Mouse (Mus musculus) embryonic facial prominence, embryonic 11.5 days (tissue): ENCODE data around the gene Grifin. TPM values are rescaled to one million over a fixed set of nuclear protein-coding genes. Genes with fewer than 3 reads are reported as not detected.
A peak's percentile ranks its signal among the peaks of the same experiment; 100 is the strongest.

Experiments
- ATAC-seq: fragments of 200-750 bp; cut with Nextera tagmentation; replicated peaks from 2 replicates; pipeline ENCODE4 v1.8.0; 2017; ENCODE audit warnings: low read depth; ENCODE audit not compliant: insufficient number of reproducible peaks, low FRiP score, low TSS enrichment
- DNase-seq: peaks from one replicate; pipeline ENCODE4 v3.0.0-alpha.2; 2015; ENCODE audit warnings: low spot score
- H3K27ac ChIP-seq: fragments of 300-500 bp; sonication (generic); replicated peaks from 2 replicates; pipeline ENCODE4 v1.5.1; 2014; ENCODE audit warnings: mild to moderate bottlenecking, low read depth, low read length, control low read depth
- H3K27me3 ChIP-seq: fragments of 300-500 bp; sonication (generic); 2 replicates; pipeline ENCODE4 v1.6.1; 2014; ENCODE audit warnings: mild to moderate bottlenecking, low read length, moderate library complexity, mixed read lengths; ENCODE audit not compliant: control insufficient read depth, insufficient read depth
- H3K36me3 ChIP-seq: fragments of 300-500 bp; sonication (generic); replicated peaks from 2 replicates; pipeline ENCODE4 v1.6.1; 2014; ENCODE audit warnings: low read depth, mild to moderate bottlenecking, low read length, moderate library complexity, mixed read lengths; ENCODE audit not compliant: control insufficient read depth, insufficient read depth
- H3K4me1 ChIP-seq: fragments of 300-500 bp; sonication (generic); 2 replicates; pipeline ENCODE4 v1.6.1; 2014; ENCODE audit warnings: low read length, mixed read lengths; ENCODE audit not compliant: control insufficient read depth, insufficient read depth
- H3K4me2 ChIP-seq: fragments of 300-500 bp; sonication (generic); 2 replicates; pipeline ENCODE4 v1.6.1; 2014; ENCODE audit warnings: low read depth, mild to moderate bottlenecking, control low read depth, low read length, moderate library complexity
- H3K4me3 ChIP-seq: fragments of 300-500 bp; sonication (generic); 2 replicates; pipeline ENCODE4 v1.5.1; 2014; ENCODE audit warnings: low read depth, low read length, control low read depth
- H3K9ac ChIP-seq: fragments of 300-500 bp; sonication (generic); replicated peaks from 2 replicates; pipeline ENCODE4 v1.6.1; 2014; ENCODE audit warnings: mild to moderate bottlenecking, control low read depth, low read length
- H3K9me3 ChIP-seq: fragments of 300-500 bp; sonication (generic); replicated peaks from 2 replicates; pipeline ENCODE4 v1.6.1; 2016; ENCODE audit warnings: mild to moderate bottlenecking, low read length, inconsistent platforms, mixed read lengths; ENCODE audit not compliant: control insufficient read depth
- WGBS: fragments of 180-500 bp; shearing (Covaris S2); extraction: QIAGEN DNeasy Blood & Tissue Kit; methylation state at CpG from one replicate; pipeline ENCODE4 v1.1.7; 2014; 5-methylcytosine and 5-hydroxymethylcytosine counted together
- polyA plus RNA-seq: library from polyadenylated mRNA; unstranded; fragments of >200 nt; fragmentation: Nextera tagmentation; extraction: Ambion mirVana; gene quantifications from 2 replicates; pipeline ENCODE4 v1.2.1, GENCODE M21; 2014

The Grifin gene
- polyA plus RNA-seq, 1 experiment from 2014 or later: 0.36 TPM

GRCm38 (mm10) chr5:140582995-140583731 lies 18.3 kb upstream of the Grifin start:
- H3K9ac ChIP-seq: no peak overlapping the region; the same call in 1 of the 2 replicates
- ATAC-seq (no peak), DNase-seq (peak; percentile 31)
- 22% methylated on average over 8 of the region's 8 CpGs for WGBS
- no peaks in the 10 kb centered on the region for H3K9me3 ChIP-seq
- peaks cover 11% of the 10 kb centered on the region for H3K4me1 ChIP-seq
- no peak overlapping the region for H3K4me2 ChIP-seq
- peak overlapping the region; percentile 60 for H3K27ac ChIP-seq
- H3K36me3 ChIP-seq: no peaks in the 10 kb centered on the region
- no peaks in the 10 kb centered on the region for H3K27me3 ChIP-seq
- no peak overlapping the region for H3K4me3 ChIP-seq

GRCm38 (mm10) chr5:140581569-140581968 lies 16.7 kb upstream of the Grifin start:
- H3K27me3 ChIP-seq: no peaks in the 10 kb centered on the region
- no peak overlapping the region for H3K4me3 ChIP-seq
- DNase-seq (peak; percentile 76), ATAC-seq (peak; percentile 53)
- H3K9me3 ChIP-seq: no peaks in the 10 kb centered on the region
- no peak overlapping the region; the same call in 1 of the 2 replicates for H3K27ac ChIP-seq
- no peaks in the 10 kb centered on the region for H3K36me3 ChIP-seq
- H3K4me1 ChIP-seq: peaks cover 11% of the 10 kb centered on the region
- no peak overlapping the region for H3K9ac ChIP-seq
- 8% methylated on average over 5 of the region's 5 CpGs for WGBS
- no peak overlapping the region for H3K4me2 ChIP-seq

- Histone ChIP-seq H3K27ac (no peak overlapping the region), H3K9me3 (no peaks in the 10 kb centered on the region), H3K9ac (no peak overlapping the region), H3K4me2 (no peak overlapping the region), H3K4me3 (no peak overlapping the region), H3K27me3 (no peaks in the 10 kb centered on the region), H3K36me3 (no peaks in the 10 kb centered on the region), H3K4me1 (peaks cover 11% of the 10 kb centered on the region)
- WGBS: 15% methylated on average over 5 of the region's 6 CpGs
- ATAC-seq (peak; percentile 70), DNase-seq (peak; percentile 85)
Observed at GRCm38 (mm10) chr5:140579771-140580170, 14.9 kb upstream of the Grifin start.

GRCm38 (mm10) chr5:140579221-140579620 lies 14.3 kb upstream of the Grifin start:
- H3K27me3 ChIP-seq: no peaks in the 10 kb centered on the region
- ATAC-seq: no peak

GRCm38 (mm10) chr5:140575381-140575866 lies 10.6 kb upstream of the Grifin start:
- Histone ChIP-seq H3K27me3 (no peaks in the 10 kb centered on the region), H3K27ac (no peak overlapping the region), H3K4me1 (peaks cover 7% of the 10 kb centered on the region), H3K9me3 (no peaks in the 10 kb centered on the region), H3K4me3 (no peak overlapping the region), H3K4me2 (no peak overlapping the region), H3K9ac (no peak overlapping the region), H3K36me3 (no peaks in the 10 kb centered on the region)
- no peak for ATAC-seq
- DNase-seq: no peak
- 53% methylated on average over 5 of the region's 5 CpGs for WGBS

More at GRCm38 (mm10) chr5:140579221-140579620, 14.3 kb upstream of the Grifin start:
- WGBS: 34% methylated on average over 9 of the region's 9 CpGs
- Histone ChIP-seq H3K36me3 (no peaks in the 10 kb centered on the region), H3K9ac (peak overlapping the region; percentile 19; the same call in 1 of the 2 replicates), H3K4me2 (no peak overlapping the region), H3K4me1 (peaks cover 11% of the 10 kb centered on the region), H3K4me3 (no peak overlapping the region), H3K9me3 (no peaks in the 10 kb centered on the region), H3K27ac (0 out of 2 replicates have a peak overlapping the region, but pooled peaks have one; percentile 5)
- no peak for DNase-seq

- no peak for DNase-seq
- no peak overlapping the region for H3K4me3 ChIP-seq
- H3K27ac ChIP-seq: no peak overlapping the region
- H3K36me3 ChIP-seq: no peaks in the 10 kb centered on the region
- no peak overlapping the region for H3K9ac ChIP-seq
- H3K4me1 ChIP-seq: no peaks in the 10 kb centered on the region; the same call in 1 of the 2 replicates
- H3K27me3 ChIP-seq: no peaks in the 10 kb centered on the region
- H3K9me3 ChIP-seq: no peaks in the 10 kb centered on the region
- WGBS: 72% methylated on average over 6 of the region's 6 CpGs
- no peak for ATAC-seq
- no peak overlapping the region for H3K4me2 ChIP-seq
Observed at GRCm38 (mm10) chr5:140572611-140573010, 7.7 kb upstream of the Grifin start.

- H3K36me3 ChIP-seq: no peaks in the 10 kb centered on the region
- no peak for ATAC-seq
- no peaks in the 10 kb centered on the region for H3K9me3 ChIP-seq
- 58% methylated on average over 9 of the region's 10 CpGs for WGBS
- H3K27me3 ChIP-seq: no peaks in the 10 kb centered on the region
- H3K27ac ChIP-seq: no peak overlapping the region
- no peak overlapping the region for H3K4me3 ChIP-seq
- H3K9ac ChIP-seq: no peak overlapping the region
- DNase-seq: no peak
- H3K4me2 ChIP-seq: no peak overlapping the region
- H3K4me1 ChIP-seq: no peaks in the 10 kb centered on the region; the same call in 1 of the 2 replicates
Observed at GRCm38 (mm10) chr5:140571673-140572072, 6.8 kb upstream of the Grifin start.

- no peak overlapping the region for H3K9ac ChIP-seq
- ATAC-seq: no peak
- no peak overlapping the region for H3K27ac ChIP-seq
- no peak overlapping the region for H3K4me3 ChIP-seq
- no peak overlapping the region for H3K4me2 ChIP-seq
- H3K9me3 ChIP-seq: no peaks in the 10 kb centered on the region
- DNase-seq: no peak
- WGBS: 71% methylated on average over 4 of the region's 4 CpGs
- no peaks in the 10 kb centered on the region for H3K36me3 ChIP-seq
- H3K27me3 ChIP-seq: no peaks in the 10 kb centered on the region
- no peaks in the 10 kb centered on the region; the same call in 1 of the 2 replicates for H3K4me1 ChIP-seq
Observed at GRCm38 (mm10) chr5:140571201-140571600, 6.3 kb upstream of the Grifin start.
